Mouse (Mus musculus) heart, embryonic 11.5 days (tissue): ENCODE results near the gene Myo3b. TPM values are rescaled to one million over a fixed set of nuclear protein-coding genes. Genes with fewer than 3 reads are reported as not detected.

Experiments used
- ATAC-seq: fragments of 200-750 bp; cut with Nextera tagmentation; replicated peaks from 2 replicates; pipeline ENCODE4 v1.8.0; 2017; ENCODE audit warnings: moderate library complexity; ENCODE audit not compliant: insufficient number of reproducible peaks, low FRiP score, low TSS enrichment
- H3K27ac ChIP-seq: fragments of 300-500 bp; sonication (generic); 2 replicates; pipeline ENCODE4 v1.5.1; 2014; ENCODE audit warnings: mild to moderate bottlenecking, low read depth, low read length
- H3K27me3 ChIP-seq: fragments of 300-500 bp; sonication (generic); 2 replicates; pipeline ENCODE4 v1.6.1; 2014; ENCODE audit warnings: mild to moderate bottlenecking, low read length, mixed read lengths; ENCODE audit not compliant: control insufficient read depth, insufficient read depth
- H3K36me3 ChIP-seq: fragments of 300-500 bp; sonication (generic); 2 replicates; pipeline ENCODE4 v1.6.1; 2014; ENCODE audit warnings: mild to moderate bottlenecking, low read length, moderate library complexity, mixed read lengths; ENCODE audit not compliant: control insufficient read depth, insufficient read depth
- H3K4me1 ChIP-seq: fragments of 300-500 bp; sonication (generic); 2 replicates; pipeline ENCODE4 v1.6.1; 2014; ENCODE audit warnings: low read length; ENCODE audit not compliant: control insufficient read depth, insufficient read depth
- H3K4me2 ChIP-seq: fragments of 300-500 bp; sonication (generic); 2 replicates; pipeline ENCODE4 v1.6.1; 2014; ENCODE audit warnings: mild to moderate bottlenecking, moderate library complexity
- H3K4me3 ChIP-seq: fragments of 300-500 bp; sonication (generic); 2 replicates; pipeline ENCODE4 v1.5.1; 2014; ENCODE audit warnings: low read depth, low read length
- H3K9ac ChIP-seq: fragments of 300-500 bp; sonication (generic); 2 replicates; pipeline ENCODE4 v1.6.1; 2014; ENCODE audit warnings: mild to moderate bottlenecking, low read depth, low read length, moderate library complexity
- H3K9me3 ChIP-seq: fragments of 300-500 bp; sonication (generic); replicated peaks from 2 replicates; pipeline ENCODE4 v1.6.1; 2016; ENCODE audit warnings: low read length; ENCODE audit not compliant: control insufficient read depth
- WGBS: fragments of 180-500 bp; shearing (Covaris S2); extraction: QIAGEN DNeasy Blood & Tissue Kit; methylation state at CpG from one replicate; pipeline ENCODE4 v1.1.7; 2014; ENCODE audit not compliant: insufficient replicate concordance; 5-methylcytosine and 5-hydroxymethylcytosine counted together
- polyA plus RNA-seq: library from polyadenylated mRNA; unstranded; fragments of >200 nt; fragmentation: Nextera tagmentation; extraction: Ambion mirVana; gene quantifications from 2 replicates; pipeline ENCODE4 v1.2.1, GENCODE M21; 2014

Myo3b gene
- polyA plus RNA-seq, 1 experiment from 2014 or later = 0.30 TPM

- whole genome bisulfite sequencing = 30% methylated on average over 1 of the region's 1 CpGs
- ATAC-seq = peak; percentile 46; the same call in 1 of the 2 replicates
- Histone ChIP-seq H3K4me2 (no peak overlapping the region), H3K36me3 (no peaks in the 10 kb centered on the region), H3K4me1 (no peaks in the 10 kb centered on the region), H3K27ac (no peak overlapping the region), H3K9me3 (no peaks in the 10 kb centered on the region), H3K27me3 (no peaks in the 10 kb centered on the region), H3K4me3 (no peak overlapping the region), H3K9ac (no peak overlapping the region)
Observed at GRCm38 (mm10) chr2:70414386-70414785, 375.5 kb downstream of the Myo3b start.

- Histone ChIP-seq H3K27ac (no peak overlapping the region), H3K4me3 (no peak overlapping the region), H3K9ac (no peak overlapping the region), H3K27me3 (no peaks in the 10 kb centered on the region), H3K4me2 (no peak overlapping the region), H3K36me3 (no peaks in the 10 kb centered on the region), H3K4me1 (no peaks in the 10 kb centered on the region), H3K9me3 (no peaks in the 10 kb centered on the region)
- no peak for ATAC-seq
- WGBS = 82% methylated on average over 1 of the region's 1 CpGs
Observed at GRCm38 (mm10) chr2:70415521-70415920, 376.6 kb downstream of the Myo3b start.

DNA sequence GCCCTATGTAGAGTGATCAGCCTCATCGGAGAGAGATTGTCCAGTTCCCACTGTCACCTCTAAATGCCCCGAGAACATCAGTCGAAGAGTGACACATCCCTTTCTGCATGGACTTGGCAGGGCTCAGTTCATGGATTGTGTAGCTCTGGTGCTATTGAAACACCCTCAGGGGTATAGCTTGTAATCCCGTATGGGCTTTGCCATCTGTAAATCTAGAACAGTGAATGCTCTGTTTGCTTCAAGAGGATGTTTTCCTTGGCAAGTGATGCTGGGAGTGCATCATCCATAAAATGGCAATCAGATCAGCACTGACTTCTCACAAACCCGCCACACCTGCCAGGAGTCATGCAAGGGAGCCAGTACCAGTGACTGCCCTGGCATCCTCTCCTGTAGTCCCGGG, 380.4 kb downstream of the Myo3b start:
- no peak for ATAC-seq
- WGBS = 74% methylated on average over 6 of the region's 6 CpGs
- Histone ChIP-seq H3K4me1 (peaks cover 4% of the 10 kb centered on the region; the same call in 1 of the 2 replicates), H3K4me2 (no peak overlapping the region), H3K27ac (no peak overlapping the region), H3K9ac (no peak overlapping the region), H3K4me3 (no peak overlapping the region), H3K27me3 (no peaks in the 10 kb centered on the region), H3K9me3 (no peaks in the 10 kb centered on the region), H3K36me3 (no peaks in the 10 kb centered on the region)

DNA sequence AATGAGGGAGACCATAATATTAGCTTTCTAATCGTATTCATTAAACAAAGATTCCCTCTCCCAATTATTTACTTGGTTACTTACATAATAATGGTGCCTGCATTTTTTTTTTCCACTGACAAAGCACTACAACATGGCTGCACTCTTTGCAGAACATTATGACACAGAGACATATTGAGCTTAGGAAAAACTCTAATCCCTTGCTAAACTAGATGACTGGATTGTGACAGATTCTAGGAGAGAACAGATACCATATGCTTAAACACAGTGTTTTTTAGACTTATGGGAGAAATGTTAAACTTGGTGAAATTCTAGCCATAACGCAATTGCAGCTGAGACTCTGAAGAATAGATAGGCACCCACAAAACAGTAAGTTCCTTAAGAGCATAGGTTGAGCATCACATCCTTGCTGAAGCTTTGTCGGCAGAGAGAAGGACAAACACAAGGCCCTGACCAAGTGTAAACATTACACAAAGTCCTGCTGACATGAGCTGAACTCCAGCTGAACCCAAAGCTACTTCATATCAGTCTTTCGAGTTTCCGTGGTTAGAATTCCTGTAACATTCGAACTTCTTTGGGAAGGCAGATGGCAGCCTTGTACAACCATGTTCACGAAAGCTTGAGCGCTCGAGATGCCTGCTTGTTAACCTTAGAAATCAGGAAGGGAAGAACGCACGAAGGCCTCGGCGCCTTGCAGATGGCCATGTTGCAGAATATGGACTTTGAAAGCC, 382.4 kb downstream of the Myo3b start:
- no peak overlapping the region for H3K9ac ChIP-seq
- 44% methylated on average over 13 of the region's 13 CpGs for WGBS
- no peak overlapping the region for H3K27ac ChIP-seq
- H3K9me3 ChIP-seq = no peaks in the 10 kb centered on the region
- H3K4me3 ChIP-seq = no peak overlapping the region
- no peaks in the 10 kb centered on the region for H3K27me3 ChIP-seq
- no peaks in the 10 kb centered on the region for H3K36me3 ChIP-seq
- H3K4me1 ChIP-seq = peaks cover 4% of the 10 kb centered on the region; the same call in 1 of the 2 replicates
- ATAC-seq = no peak
- no peak overlapping the region for H3K4me2 ChIP-seq

DNA sequence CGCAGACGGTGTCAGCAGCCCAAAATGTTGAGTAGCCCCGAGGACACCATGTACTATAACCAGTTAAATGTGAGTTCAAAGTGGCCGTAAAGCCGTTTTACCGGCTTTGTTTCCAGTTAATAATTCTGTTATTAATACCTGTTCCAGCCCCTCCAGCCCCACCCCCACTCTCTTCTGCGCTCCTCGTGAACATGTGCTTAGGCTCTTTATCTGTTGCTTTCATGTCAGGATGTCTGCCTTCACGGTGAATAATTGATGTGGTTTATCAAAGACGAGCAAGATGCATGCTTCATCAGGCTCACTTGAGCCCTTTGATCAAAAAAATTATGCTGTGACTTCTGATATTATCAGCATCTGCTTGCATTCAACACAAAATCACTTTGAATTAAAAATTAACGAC, 386.7 kb downstream of the Myo3b start:
- H3K36me3 ChIP-seq = no peaks in the 10 kb centered on the region
- no peak overlapping the region for H3K27ac ChIP-seq
- no peak for ATAC-seq
- H3K4me1 ChIP-seq = peaks cover 4% of the 10 kb centered on the region; the same call in 1 of the 2 replicates
- H3K9ac ChIP-seq = no peak overlapping the region
- H3K9me3 ChIP-seq = no peaks in the 10 kb centered on the region
- H3K27me3 ChIP-seq = no peaks in the 10 kb centered on the region
- no peak overlapping the region for H3K4me3 ChIP-seq
- H3K4me2 ChIP-seq = no peak overlapping the region
- WGBS = 61% methylated on average over 11 of the region's 11 CpGs

- H3K27ac ChIP-seq = no peak overlapping the region
- peak; percentile 46; the same call in 1 of the 2 replicates for ATAC-seq
Observed at GRCm38 (mm10) chr2:70443035-70443434, 404.1 kb downstream of the Myo3b start.

GRCm38 (mm10) chr2:70444141-70444540, 405.2 kb downstream of the Myo3b start:
- H3K36me3 ChIP-seq = no peaks in the 10 kb centered on the region
- ATAC-seq = no peak
- no peak overlapping the region; the same call in 1 of the 2 replicates for H3K4me2 ChIP-seq
- peaks cover 10% of the 10 kb centered on the region for H3K27me3 ChIP-seq
- H3K9me3 ChIP-seq = no peaks in the 10 kb centered on the region
- H3K9ac ChIP-seq = no peak overlapping the region
- H3K27ac ChIP-seq = no peak overlapping the region
- 7% methylated on average over 7 of the region's 7 CpGs for WGBS
- no peak overlapping the region for H3K4me3 ChIP-seq
- 0 out of 2 replicates have a peak, but pooled peaks cover 6% of the 10 kb centered on the region for H3K4me1 ChIP-seq

More at GRCm38 (mm10) chr2:70443035-70443434, 404.1 kb downstream of the Myo3b start:
- peaks cover 10% of the 10 kb centered on the region for H3K27me3 ChIP-seq
- H3K4me1 ChIP-seq = 0 out of 2 replicates have a peak, but pooled peaks cover 6% of the 10 kb centered on the region
- no peak overlapping the region for H3K9ac ChIP-seq
- WGBS = 1% methylated on average over 4 of the region's 4 CpGs
- 0 out of 2 replicates have a peak, but pooled peaks cover under 1% of the 10 kb centered on the region for H3K9me3 ChIP-seq
- no peaks in the 10 kb centered on the region for H3K36me3 ChIP-seq
- no peak overlapping the region for H3K4me3 ChIP-seq
- H3K4me2 ChIP-seq = peak overlapping the region; percentile 49

DNA sequence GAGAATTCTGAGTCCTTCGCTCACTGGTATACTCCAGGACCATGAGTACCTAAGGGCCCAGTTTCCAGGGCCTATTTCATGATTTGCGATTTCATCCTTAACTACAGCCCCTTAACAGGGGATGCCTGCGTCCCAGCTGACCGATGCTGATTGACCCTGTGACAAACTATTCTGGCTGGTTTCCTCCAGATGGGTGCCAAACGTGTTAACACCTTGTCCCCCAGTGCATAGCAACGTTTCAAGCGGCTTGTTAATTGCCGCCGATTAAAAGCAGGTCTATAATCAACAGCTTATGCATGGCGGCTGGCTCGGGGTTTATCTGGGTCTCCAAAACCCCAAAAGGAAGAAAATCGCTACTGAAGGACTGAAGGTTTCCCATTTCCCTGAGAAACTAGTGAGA, 417.3 kb downstream of the Myo3b start:
- Histone ChIP-seq H3K9me3 (no peaks in the 10 kb centered on the region), H3K36me3 (no peaks in the 10 kb centered on the region), H3K4me2 (peak overlapping the region; percentile 67), H3K27ac (no peak overlapping the region), H3K27me3 (peaks cover 4% of the 10 kb centered on the region; the same call in 1 of the 2 replicates), H3K9ac (0 out of 2 replicates have a peak overlapping the region, but pooled peaks have one; percentile 10), H3K4me1 (no peaks in the 10 kb centered on the region), H3K4me3 (peak overlapping the region; percentile 36)
- no peak for ATAC-seq
- 5% methylated on average over 12 of the region's 12 CpGs for WGBS

GRCm38 (mm10) chr2:70463606-70464005, 424.7 kb downstream of the Myo3b start:
- Histone ChIP-seq H3K36me3 (no peaks in the 10 kb centered on the region), H3K4me1 (no peaks in the 10 kb centered on the region), H3K27ac (no peak overlapping the region), H3K4me2 (no peak overlapping the region), H3K4me3 (no peak overlapping the region), H3K9ac (no peak overlapping the region), H3K9me3 (no peaks in the 10 kb centered on the region), H3K27me3 (no peaks in the 10 kb centered on the region)
- ATAC-seq = no peak
- 88% methylated on average over 1 of the region's 1 CpGs for WGBS
